Mouse (Mus musculus): Measurements from ENCODE around the gene Ric8b. TPM values are rescaled to one million over a fixed set of nuclear protein-coding genes. Genes with fewer than 3 reads are reported as not detected.

Gene Ric8b
- polyA plus RNA-seq, 1 experiment from 2014 or later = 15.5 TPM

GRCm38 (mm10) chr10:84926336-84926735, 8.9 kb downstream of the Ric8b start:
- H3K36me3 ChIP-seq (ENCODE audit: control insufficient read depth, insufficient read depth, low read length) = 0 out of 2 replicates have a peak, but pooled peaks cover 2% of the 10 kb centered on the region
- H3K9me3 ChIP-seq (ENCODE audit: control insufficient read depth, low read length) = no peaks in the 10 kb centered on the region
- no peak overlapping the region for H3K4me2 ChIP-seq (ENCODE audit: low read depth, low read length)
- H3K4me1 ChIP-seq (ENCODE audit: control insufficient read depth, insufficient read depth, low read length) = 0 out of 2 replicates have a peak, but pooled peaks cover 10% of the 10 kb centered on the region
- H3K9ac ChIP-seq (ENCODE audit: low read depth, low read length) = no peak overlapping the region
- no peak for ATAC-seq
- no peak overlapping the region for H3K4me3 ChIP-seq (ENCODE audit: low read length)
- WGBS = 62% methylated on average over 7 of the region's 7 CpGs
- H3K27me3 ChIP-seq (replicated peaks; ENCODE audit: control insufficient read depth, insufficient read depth, low read length) = no peaks in the 10 kb centered on the region
- H3K27ac ChIP-seq (ENCODE audit: low read length) = no peak overlapping the region

GRCm38 (mm10) chr10:84926885-84927284, 9.5 kb downstream of the Ric8b start:
- Histone ChIP-seq H3K9ac (ENCODE audit: low read depth, low read length) (no peak overlapping the region), H3K4me2 (ENCODE audit: low read depth, low read length) (no peak overlapping the region), H3K27me3 (replicated peaks; ENCODE audit: control insufficient read depth, insufficient read depth, low read length) (no peaks in the 10 kb centered on the region), H3K9me3 (ENCODE audit: control insufficient read depth, low read length) (no peaks in the 10 kb centered on the region), H3K4me3 (ENCODE audit: low read length) (no peak overlapping the region), H3K36me3 (ENCODE audit: control insufficient read depth, insufficient read depth, low read length) (0 out of 2 replicates have a peak, but pooled peaks cover 2% of the 10 kb centered on the region), H3K27ac (ENCODE audit: low read length) (no peak overlapping the region), H3K4me1 (ENCODE audit: control insufficient read depth, insufficient read depth, low read length) (0 out of 2 replicates have a peak, but pooled peaks cover 12% of the 10 kb centered on the region)
- no peak for ATAC-seq
- WGBS = 80% methylated on average over 4 of the region's 4 CpGs

GRCm38 (mm10) chr10:84928465-84928864, 11.0 kb downstream of the Ric8b start:
- Histone ChIP-seq H3K4me1 (ENCODE audit: control insufficient read depth, insufficient read depth, low read length) (0 out of 2 replicates have a peak, but pooled peaks cover 12% of the 10 kb centered on the region), H3K9ac (ENCODE audit: low read depth, low read length) (no peak overlapping the region), H3K27ac (ENCODE audit: low read length) (no peak overlapping the region), H3K4me3 (ENCODE audit: low read length) (no peak overlapping the region), H3K27me3 (replicated peaks; ENCODE audit: control insufficient read depth, insufficient read depth, low read length) (no peaks in the 10 kb centered on the region), H3K9me3 (ENCODE audit: control insufficient read depth, low read length) (no peaks in the 10 kb centered on the region), H3K36me3 (ENCODE audit: control insufficient read depth, insufficient read depth, low read length) (0 out of 2 replicates have a peak, but pooled peaks cover 2% of the 10 kb centered on the region), H3K4me2 (ENCODE audit: low read depth, low read length) (no peak overlapping the region)
- no peak for ATAC-seq
- WGBS = 86% methylated on average over 4 of the region's 4 CpGs

- no peak for ATAC-seq
- Histone ChIP-seq H3K9me3 (ENCODE audit: control insufficient read depth, low read length) (no peaks in the 10 kb centered on the region), H3K4me2 (ENCODE audit: low read depth, low read length) (no peak overlapping the region), H3K36me3 (ENCODE audit: control insufficient read depth, insufficient read depth, low read length) (no peaks in the 10 kb centered on the region), H3K4me3 (ENCODE audit: low read length) (no peak overlapping the region), H3K27ac (ENCODE audit: low read length) (no peak overlapping the region), H3K4me1 (ENCODE audit: control insufficient read depth, insufficient read depth, low read length) (0 out of 2 replicates have a peak, but pooled peaks cover 4% of the 10 kb centered on the region), H3K27me3 (replicated peaks; ENCODE audit: control insufficient read depth, insufficient read depth, low read length) (no peaks in the 10 kb centered on the region), H3K9ac (ENCODE audit: low read depth, low read length) (no peak overlapping the region)
- 86% methylated on average over 7 of the region's 7 CpGs for WGBS
These were observed 18.3 kb downstream of the Ric8b start for GRCm38 (mm10) chr10:84935553-84936209.

GRCm38 (mm10) chr10:84936832-84937515, 19.6 kb downstream of the Ric8b start:
- WGBS = 59% methylated on average over 4 of the region's 4 CpGs
- Histone ChIP-seq H3K27ac (ENCODE audit: low read length) (no peak overlapping the region), H3K4me1 (ENCODE audit: control insufficient read depth, insufficient read depth, low read length) (0 out of 2 replicates have a peak, but pooled peaks cover 1% of the 10 kb centered on the region), H3K9me3 (ENCODE audit: control insufficient read depth, low read length) (no peaks in the 10 kb centered on the region), H3K27me3 (replicated peaks; ENCODE audit: control insufficient read depth, insufficient read depth, low read length) (no peaks in the 10 kb centered on the region), H3K36me3 (ENCODE audit: control insufficient read depth, insufficient read depth, low read length) (no peaks in the 10 kb centered on the region), H3K9ac (ENCODE audit: low read depth, low read length) (no peak overlapping the region), H3K4me2 (ENCODE audit: low read depth, low read length) (no peak overlapping the region), H3K4me3 (ENCODE audit: low read length) (no peak overlapping the region)
- no peak for ATAC-seq

GRCm38 (mm10) chr10:84938094-84938820, 20.8 kb downstream of the Ric8b start:
- 83% methylated on average over 14 of the region's 14 CpGs for WGBS
- Histone ChIP-seq H3K4me1 (ENCODE audit: control insufficient read depth, insufficient read depth, low read length) (no peaks in the 10 kb centered on the region), H3K4me3 (ENCODE audit: low read length) (no peak overlapping the region), H3K27me3 (replicated peaks; ENCODE audit: control insufficient read depth, insufficient read depth, low read length) (no peaks in the 10 kb centered on the region), H3K9me3 (ENCODE audit: control insufficient read depth, low read length) (no peaks in the 10 kb centered on the region), H3K4me2 (ENCODE audit: low read depth, low read length) (no peak overlapping the region), H3K27ac (ENCODE audit: low read length) (no peak overlapping the region), H3K36me3 (ENCODE audit: control insufficient read depth, insufficient read depth, low read length) (no peaks in the 10 kb centered on the region), H3K9ac (ENCODE audit: low read depth, low read length) (no peak overlapping the region)
- ATAC-seq = no peak

- no peaks in the 10 kb centered on the region for H3K27me3 ChIP-seq (replicated peaks; ENCODE audit: control insufficient read depth, insufficient read depth, low read length)
- ATAC-seq = no peak
- no peak overlapping the region for H3K27ac ChIP-seq (ENCODE audit: low read length)
- no peaks in the 10 kb centered on the region for H3K9me3 ChIP-seq (ENCODE audit: control insufficient read depth, low read length)
- H3K4me2 ChIP-seq (ENCODE audit: low read depth, low read length) = no peak overlapping the region
- H3K4me1 ChIP-seq (ENCODE audit: control insufficient read depth, insufficient read depth, low read length) = no peaks in the 10 kb centered on the region
- 76% methylated on average over 5 of the region's 5 CpGs for WGBS
- no peak overlapping the region for H3K4me3 ChIP-seq (ENCODE audit: low read length)
- no peak overlapping the region for H3K9ac ChIP-seq (ENCODE audit: low read depth, low read length)
- no peaks in the 10 kb centered on the region for H3K36me3 ChIP-seq (ENCODE audit: control insufficient read depth, insufficient read depth, low read length)
These were observed 21.5 kb downstream of the Ric8b start for GRCm38 (mm10) chr10:84938886-84939285.

GRCm38 (mm10) chr10:84940356-84940755, 22.9 kb downstream of the Ric8b start:
- Histone ChIP-seq H3K27ac (ENCODE audit: low read length) (no peak overlapping the region), H3K9ac (ENCODE audit: low read depth, low read length) (no peak overlapping the region), H3K27me3 (replicated peaks; ENCODE audit: control insufficient read depth, insufficient read depth, low read length) (no peaks in the 10 kb centered on the region), H3K4me2 (ENCODE audit: low read depth, low read length) (no peak overlapping the region), H3K9me3 (ENCODE audit: control insufficient read depth, low read length) (no peaks in the 10 kb centered on the region), H3K4me1 (ENCODE audit: control insufficient read depth, insufficient read depth, low read length) (no peaks in the 10 kb centered on the region), H3K36me3 (ENCODE audit: control insufficient read depth, insufficient read depth, low read length) (no peaks in the 10 kb centered on the region), H3K4me3 (ENCODE audit: low read length) (no peak overlapping the region)
- whole genome bisulfite sequencing = 68% methylated on average over 1 of the region's 1 CpGs
- no peak for ATAC-seq

- no peak overlapping the region for H3K4me3 ChIP-seq (ENCODE audit: low read length)
- ATAC-seq = no peak
- H3K4me1 ChIP-seq (ENCODE audit: control insufficient read depth, insufficient read depth, low read length) = peaks cover 11% of the 10 kb centered on the region
These were observed 28.3 kb downstream of the Ric8b start for GRCm38 (mm10) chr10:84945692-84946091.

More at GRCm38 (mm10) chr10:84945692-84946091, 28.3 kb downstream of the Ric8b start:
- Histone ChIP-seq H3K27me3 (replicated peaks; ENCODE audit: control insufficient read depth, insufficient read depth, low read length) (no peaks in the 10 kb centered on the region), H3K27ac (ENCODE audit: low read length) (no peak overlapping the region), H3K4me2 (ENCODE audit: low read depth, low read length) (no peak overlapping the region), H3K9me3 (ENCODE audit: control insufficient read depth, low read length) (no peaks in the 10 kb centered on the region), H3K36me3 (ENCODE audit: control insufficient read depth, insufficient read depth, low read length) (0 out of 2 replicates have a peak, but pooled peaks cover 7% of the 10 kb centered on the region), H3K9ac (ENCODE audit: low read depth, low read length) (no peak overlapping the region)
- whole genome bisulfite sequencing = 95% methylated on average over 3 of the region's 3 CpGs
